Mouse (Mus musculus) embryonic facial prominence, embryonic 10.5 days (tissue): Measurements from ENCODE around the gene Tmem260. TPM values are rescaled to one million over a fixed set of nuclear protein-coding genes. Genes with fewer than 3 reads are reported as not detected.

Experiments
- polyA plus RNA-seq: library from polyadenylated mRNA; unstranded; fragments of >200 nt; fragmentation: Nextera tagmentation; extraction: Ambion mirVana; gene quantifications from 2 replicates; pipeline ENCODE4 v1.2.1, GENCODE M21; 2016

The Tmem260 gene
- polyA plus RNA-seq, 1 experiment from 2014 or later: 20.3 TPM

Other genes starting within 250 kb of the Tmem260 start
- 12.8 and 15.2 TPM in 2 replicates for gene Otx2, start 227.7 kb downstream of the Tmem260 start, polyA plus RNA-seq